Mouse (Mus musculus): ENCODE measurements at regions not wholly inside any gene's neighbourhood (a gene's known extent, or its start where the extent isn't known, plus 50 kb on each side); places are given as distances from the start of the nearest gene placed in this dataset.

DNA sequence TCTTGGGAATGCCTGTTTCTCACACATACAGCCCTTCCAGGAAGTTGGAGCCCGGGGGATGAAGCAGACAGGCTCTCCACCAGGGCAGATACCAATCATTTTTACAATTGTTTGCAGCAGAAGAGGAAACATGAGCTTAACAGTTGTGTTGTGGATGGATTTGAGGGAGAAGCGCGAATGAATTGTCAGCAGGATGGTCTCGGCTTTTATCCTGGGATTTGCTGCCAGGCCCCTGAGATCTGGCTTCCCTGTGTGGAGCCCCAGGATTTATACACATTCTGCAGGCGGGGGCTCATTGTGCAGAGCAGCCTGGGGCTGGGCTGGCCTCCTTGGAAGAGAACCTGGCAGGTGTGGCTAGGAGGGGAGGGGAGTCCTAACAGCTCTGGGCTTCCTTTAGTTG, 73.9 kb upstream of the Pitx1 start:
- 25% methylated on average over 5 of the region's 5 CpGs for WGBS
- Histone ChIP-seq H3K4me3 (ENCODE audit: insufficient read depth, low read depth, low read length) (no peak overlapping the region), H3K27me3 (ENCODE audit: control insufficient read depth, insufficient read depth, low read length) (no peaks in the 10 kb centered on the region), H3K79me2 (ENCODE audit: control insufficient read depth, insufficient read depth, low read length) (no peaks in the 10 kb centered on the region), H3K36me3 (ENCODE audit: control insufficient read depth, insufficient read depth, low read length) (no peaks in the 10 kb centered on the region), H3K4me1 (ENCODE audit: control insufficient read depth, insufficient read depth, low read length) (no peaks in the 10 kb centered on the region), H3K9ac (ENCODE audit: low read depth, low read length) (no peak overlapping the region), H3K27ac (replicated peaks; ENCODE audit: insufficient read depth, low read depth, low read length) (no peak overlapping the region)
- DNase-seq (ENCODE audit: extremely low read depth, low read depth, low spot score) = no peak
- no peak for TF ChIP-seq POLR2A (IDR thresholded peaks at IDR 0.05; ENCODE audit: extremely low read depth, insufficient read depth, low read length)
- no peak for TF ChIP-seq CTCF (IDR thresholded peaks at IDR 0.05; ENCODE audit: low read depth, low read length)

DNA sequence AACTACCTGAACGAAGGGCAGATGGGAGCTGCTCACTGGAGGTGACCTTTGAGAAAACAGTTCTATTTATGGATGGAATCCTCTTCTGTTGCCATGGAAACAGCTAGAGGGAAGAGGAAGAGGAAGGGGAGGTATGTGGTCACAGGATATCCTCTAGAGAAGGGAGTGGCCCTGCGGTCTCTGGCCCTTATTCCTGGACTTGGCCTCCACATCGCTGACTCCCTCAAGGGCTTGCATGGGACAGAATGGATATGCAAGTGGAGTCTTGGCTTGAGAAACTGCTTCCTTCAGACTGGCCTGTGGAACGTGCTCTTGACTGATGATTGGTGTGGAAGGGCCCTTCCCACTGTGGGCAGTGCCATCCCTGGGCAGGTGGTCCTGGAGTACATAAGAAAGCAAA, 68.9 kb upstream of the Pitx1 start:
- TF ChIP-seq POLR2A (IDR thresholded peaks at IDR 0.05; ENCODE audit: extremely low read depth, insufficient read depth, low read length) (no peak), CTCF (IDR thresholded peaks at IDR 0.05; ENCODE audit: low read depth, low read length) (no peak)
- Histone ChIP-seq H3K79me2 (ENCODE audit: control insufficient read depth, insufficient read depth, low read length) (no peaks in the 10 kb centered on the region), H3K4me3 (ENCODE audit: insufficient read depth, low read depth, low read length) (no peak overlapping the region), H3K36me3 (ENCODE audit: control insufficient read depth, insufficient read depth, low read length) (no peaks in the 10 kb centered on the region), H3K4me1 (ENCODE audit: control insufficient read depth, insufficient read depth, low read length) (no peaks in the 10 kb centered on the region), H3K27ac (replicated peaks; ENCODE audit: insufficient read depth, low read depth, low read length) (no peak overlapping the region), H3K9ac (ENCODE audit: low read depth, low read length) (no peak overlapping the region), H3K27me3 (ENCODE audit: control insufficient read depth, insufficient read depth, low read length) (no peaks in the 10 kb centered on the region)
- 86% methylated on average over 4 of the region's 4 CpGs for WGBS
- no peak for DNase-seq (ENCODE audit: extremely low read depth, low read depth, low spot score)

DNA sequence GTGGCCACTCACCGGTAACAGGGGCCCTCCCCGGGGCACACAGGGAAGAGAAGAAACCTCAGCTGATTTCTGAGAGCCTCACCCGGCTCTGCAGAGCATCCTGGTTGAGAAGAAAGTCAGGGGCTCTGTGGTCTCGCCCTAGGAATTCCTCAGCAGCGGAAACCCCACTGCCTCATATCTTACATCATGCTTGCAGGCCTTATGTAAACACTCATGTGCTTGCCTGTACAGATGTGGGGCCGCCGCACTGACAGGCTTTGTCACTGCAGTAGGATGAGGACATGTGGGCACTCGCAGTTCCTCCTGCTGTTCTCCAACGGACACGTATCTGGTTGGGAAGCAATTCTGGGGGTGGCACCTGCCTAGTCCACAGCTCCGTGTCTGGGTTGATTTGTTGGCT, 66.3 kb upstream of the Pitx1 start:
- H3K4me3 ChIP-seq (ENCODE audit: insufficient read depth, low read depth, low read length) = no peak overlapping the region
- H3K27ac ChIP-seq (replicated peaks; ENCODE audit: insufficient read depth, low read depth, low read length) = no peak overlapping the region
- H3K27me3 ChIP-seq (ENCODE audit: control insufficient read depth, insufficient read depth, low read length) = no peaks in the 10 kb centered on the region
- no peak for DNase-seq (ENCODE audit: extremely low read depth, low read depth, low spot score)
- WGBS = 58% methylated on average over 11 of the region's 11 CpGs
- no peak overlapping the region for H3K9ac ChIP-seq (ENCODE audit: low read depth, low read length)
- H3K36me3 ChIP-seq (ENCODE audit: control insufficient read depth, insufficient read depth, low read length) = no peaks in the 10 kb centered on the region
- H3K4me1 ChIP-seq (ENCODE audit: control insufficient read depth, insufficient read depth, low read length) = no peaks in the 10 kb centered on the region
- H3K79me2 ChIP-seq (ENCODE audit: control insufficient read depth, insufficient read depth, low read length) = no peaks in the 10 kb centered on the region
- TF ChIP-seq POLR2A (IDR thresholded peaks at IDR 0.05; ENCODE audit: extremely low read depth, insufficient read depth, low read length) = no peak
- no peak for TF ChIP-seq CTCF (IDR thresholded peaks at IDR 0.05; ENCODE audit: low read depth, low read length)

DNA sequence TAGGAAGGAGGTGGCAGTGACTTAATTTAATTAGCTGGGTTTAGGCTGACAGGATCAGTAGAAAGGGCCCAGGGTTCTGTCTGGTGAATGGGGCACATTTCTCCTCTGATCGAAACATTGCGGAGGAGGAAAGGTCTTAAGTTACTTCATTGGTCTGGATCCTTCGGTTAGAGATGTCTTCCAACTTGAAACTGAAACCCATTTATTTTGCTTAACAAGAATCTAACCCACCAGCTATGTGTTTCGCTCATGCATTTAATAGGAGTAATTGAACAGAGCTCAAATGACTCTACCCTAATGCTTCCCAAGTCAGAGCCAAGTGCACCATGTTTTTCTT, 64.2 kb upstream of the Pitx1 start:
- Histone ChIP-seq H3K27me3 (ENCODE audit: control insufficient read depth, insufficient read depth, low read length) (no peaks in the 10 kb centered on the region), H3K4me3 (ENCODE audit: insufficient read depth, low read depth, low read length) (no peak overlapping the region), H3K36me3 (ENCODE audit: control insufficient read depth, insufficient read depth, low read length) (no peaks in the 10 kb centered on the region), H3K9ac (ENCODE audit: low read depth, low read length) (no peak overlapping the region), H3K4me1 (ENCODE audit: control insufficient read depth, insufficient read depth, low read length) (no peaks in the 10 kb centered on the region), H3K27ac (replicated peaks; ENCODE audit: insufficient read depth, low read depth, low read length) (no peak overlapping the region), H3K79me2 (ENCODE audit: control insufficient read depth, insufficient read depth, low read length) (no peaks in the 10 kb centered on the region)
- DNase-seq (ENCODE audit: extremely low read depth, low read depth, low spot score) = no peak
- WGBS = 93% methylated on average over 4 of the region's 4 CpGs
- TF ChIP-seq POLR2A (IDR thresholded peaks at IDR 0.05; ENCODE audit: extremely low read depth, insufficient read depth, low read length) (no peak), CTCF (IDR thresholded peaks at IDR 0.05; ENCODE audit: low read depth, low read length) (no peak)

DNA sequence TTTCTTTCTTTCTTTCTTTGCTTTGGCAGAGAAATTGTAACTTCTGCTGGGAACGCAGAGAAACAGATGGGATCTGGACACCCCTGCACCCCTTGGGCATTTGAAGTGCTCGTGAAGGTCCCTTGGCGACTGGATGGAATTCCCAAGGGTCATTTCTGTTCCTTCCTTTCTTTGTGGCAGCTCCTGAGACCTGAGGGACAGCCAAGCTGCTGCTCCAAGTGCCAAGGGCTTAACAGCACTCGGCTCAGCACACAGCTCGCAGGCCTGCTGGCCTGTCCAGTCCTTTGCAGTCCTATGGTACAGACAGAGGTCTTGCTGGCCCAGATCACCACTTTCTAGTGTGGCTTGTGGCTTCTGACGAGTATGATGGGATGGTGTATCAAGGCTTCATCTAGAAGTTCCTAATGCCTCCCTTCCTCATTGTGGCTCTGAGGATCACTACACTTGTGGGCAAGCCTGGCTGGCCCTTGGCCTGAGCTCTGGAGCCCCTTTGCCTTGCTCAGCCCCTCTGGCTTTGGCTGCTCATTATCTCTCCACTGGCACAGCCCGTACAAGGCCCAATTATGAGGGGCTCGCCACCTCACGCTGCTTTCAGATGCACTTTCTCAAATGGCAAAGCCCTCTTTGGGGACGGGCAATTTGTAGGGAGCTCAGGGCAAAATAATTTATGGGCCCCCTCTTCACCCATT, 63.7 kb upstream of the Pitx1 start:
- Histone ChIP-seq H3K27ac (replicated peaks; ENCODE audit: insufficient read depth, low read depth, low read length) (no peak overlapping the region), H3K79me2 (ENCODE audit: control insufficient read depth, insufficient read depth, low read length) (no peaks in the 10 kb centered on the region), H3K4me3 (ENCODE audit: insufficient read depth, low read depth, low read length) (no peak overlapping the region), H3K36me3 (ENCODE audit: control insufficient read depth, insufficient read depth, low read length) (no peaks in the 10 kb centered on the region), H3K27me3 (ENCODE audit: control insufficient read depth, insufficient read depth, low read length) (no peaks in the 10 kb centered on the region), H3K4me1 (ENCODE audit: control insufficient read depth, insufficient read depth, low read length) (no peaks in the 10 kb centered on the region), H3K9ac (ENCODE audit: low read depth, low read length) (no peak overlapping the region)
- no peak for DNase-seq (ENCODE audit: extremely low read depth, low read depth, low spot score)
- TF ChIP-seq CTCF (IDR thresholded peaks at IDR 0.05; ENCODE audit: low read depth, low read length) (no peak), POLR2A (IDR thresholded peaks at IDR 0.05; ENCODE audit: extremely low read depth, insufficient read depth, low read length) (no peak)
- 84% methylated on average over 10 of the region's 10 CpGs for whole genome bisulfite sequencing

DNA sequence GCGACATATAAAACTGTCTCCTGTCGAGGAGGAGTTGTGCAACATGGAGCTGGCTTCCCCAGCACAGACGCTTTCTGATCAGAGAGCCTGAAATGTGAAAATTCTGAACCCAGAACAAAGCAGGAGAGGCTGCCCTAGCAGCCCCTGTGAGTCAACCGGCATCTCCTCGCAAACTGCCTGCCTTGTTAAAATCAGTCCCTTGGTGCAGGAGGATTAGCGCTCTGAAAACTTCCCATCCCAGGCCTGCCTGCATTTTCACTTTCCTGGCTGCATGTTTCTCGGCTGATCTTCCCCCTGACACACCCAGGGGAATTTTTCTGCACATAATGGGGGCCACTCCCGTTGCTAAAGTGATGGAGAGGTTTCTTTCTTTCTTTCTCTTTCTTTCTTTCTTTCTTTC, 63.0 kb upstream of the Pitx1 start:
- Histone ChIP-seq H3K79me2 (ENCODE audit: control insufficient read depth, insufficient read depth, low read length) (no peaks in the 10 kb centered on the region), H3K27me3 (ENCODE audit: control insufficient read depth, insufficient read depth, low read length) (no peaks in the 10 kb centered on the region), H3K9ac (ENCODE audit: low read depth, low read length) (no peak overlapping the region), H3K4me3 (ENCODE audit: insufficient read depth, low read depth, low read length) (no peak overlapping the region), H3K36me3 (ENCODE audit: control insufficient read depth, insufficient read depth, low read length) (no peaks in the 10 kb centered on the region), H3K4me1 (ENCODE audit: control insufficient read depth, insufficient read depth, low read length) (no peaks in the 10 kb centered on the region), H3K27ac (replicated peaks; ENCODE audit: insufficient read depth, low read depth, low read length) (no peak overlapping the region)
- TF ChIP-seq POLR2A (IDR thresholded peaks at IDR 0.05; ENCODE audit: extremely low read depth, insufficient read depth, low read length) (no peak), CTCF (IDR thresholded peaks at IDR 0.05; ENCODE audit: low read depth, low read length) (no peak)
- 69% methylated on average over 8 of the region's 8 CpGs for WGBS
- DNase-seq (ENCODE audit: extremely low read depth, low read depth, low spot score) = no peak

All from liver, adult 2 months (tissue).